Mouse (Mus musculus) midbrain, embryonic 16.5 days (tissue): ENCODE measurements around the gene Mta2. TPM values are rescaled to one million over a fixed set of nuclear protein-coding genes. Genes with fewer than 3 reads are reported as not detected.
"Not testable (repeated sequence)": the region's sequence is repeated elsewhere in the genome, so short reads cannot be mapped to it uniquely, and the experiment has no call there.

ENCODE experiments used
- ATAC-seq: fragments of 200-750 bp; cut with Nextera tagmentation; 2 replicates; pipeline ENCODE4 v1.8.0; 2017; ENCODE audit warnings: moderate TSS enrichment
- H3K27ac ChIP-seq: fragments of 300-500 bp; sonication (generic); 2 replicates; pipeline ENCODE4 v1.5.1; 2014; ENCODE audit warnings: mild to moderate bottlenecking, low read length, mixed read lengths
- H3K27me3 ChIP-seq: fragments of 300-500 bp; sonication (generic); 2 replicates; pipeline ENCODE4 v1.6.1; 2014; ENCODE audit warnings: low read depth, low read length, mixed read lengths; ENCODE audit not compliant: control insufficient read depth, insufficient read depth
- H3K36me3 ChIP-seq: fragments of 300-500 bp; sonication (generic); 2 replicates; pipeline ENCODE4 v1.6.1; 2014; ENCODE audit warnings: mild to moderate bottlenecking, low read length, moderate library complexity, mixed read lengths; ENCODE audit not compliant: control insufficient read depth, insufficient read depth
- H3K4me1 ChIP-seq: fragments of 300-500 bp; sonication (generic); 2 replicates; pipeline ENCODE4 v1.6.1; 2014; ENCODE audit warnings: mild to moderate bottlenecking, low read length, mixed read lengths; ENCODE audit not compliant: control insufficient read depth, insufficient read depth
- H3K4me2 ChIP-seq: fragments of 300-500 bp; sonication (generic); 2 replicates; pipeline ENCODE4 v1.6.1; 2014; ENCODE audit warnings: mild to moderate bottlenecking, low read length, mixed read lengths
- H3K4me3 ChIP-seq: fragments of 300-500 bp; sonication (generic); 2 replicates; pipeline ENCODE4 v1.5.1; 2014; ENCODE audit warnings: low read depth, mild to moderate bottlenecking, low read length, moderate library complexity, mixed read lengths
- H3K9ac ChIP-seq: fragments of 300-500 bp; sonication (generic); 2 replicates; pipeline ENCODE4 v1.6.1; 2014; ENCODE audit warnings: low read depth, low read length, mixed read lengths
- H3K9me3 ChIP-seq: fragments of 300-500 bp; sonication (generic); replicated peaks from 2 replicates; pipeline ENCODE4 v1.6.1; 2014; ENCODE audit warnings: mild to moderate bottlenecking, low read length, mixed read lengths; ENCODE audit not compliant: control insufficient read depth, poor library complexity, severe bottlenecking
- WGBS: fragments of 180-500 bp; shearing (Covaris S2); extraction: QIAGEN DNeasy Blood & Tissue Kit; methylation state at CpG from one replicate; pipeline ENCODE4 v1.1.7; 2014; 5-methylcytosine and 5-hydroxymethylcytosine counted together
- polyA plus RNA-seq: library from polyadenylated mRNA; unstranded; fragments of >200 nt; fragmentation: Nextera tagmentation; extraction: Ambion mirVana; gene quantifications from 2 replicates; pipeline ENCODE4 v1.2.1, GENCODE M21; 2015

The Mta2 gene
- 108 and 121 TPM in 2 replicates for polyA plus RNA-seq

- WGBS, result under 1% methylated on average over 63 of the region's 64 CpGs
- H3K36me3 ChIP-seq, result peaks cover 13% of the 10 kb centered on the region
- peak within 1 kb of the TSS; percentile 96 for H3K27ac ChIP-seq
- peak within 1 kb of the TSS; percentile 92 for H3K4me3 ChIP-seq
- no peaks in the 10 kb centered on the region for H3K9me3 ChIP-seq
- no peaks in the 10 kb centered on the region for H3K27me3 ChIP-seq
- H3K4me1 ChIP-seq, result peaks cover 28% of the 10 kb centered on the region
- ATAC-seq, result peak; percentile 97
- peak within 1 kb of the TSS; percentile 57 for H3K4me2 ChIP-seq
- peak within 1 kb of the TSS; percentile 98 for H3K9ac ChIP-seq
Observed at GRCm38 (mm10) chr19:8941515-8942217, at the start of gene Mta2. TSS of gene Mta2 (plus strand) at chr19:8941875.

GRCm38 (mm10) chr19:8892829-8893766 is 48.6 kb upstream of the Mta2 start, which contains the start of gene Ints5:
TSS of gene Ints5 (plus strand) at chr19:8893005.
- Histone ChIP-seq H3K9me3 (no peaks in the 10 kb centered on the region), H3K4me3 (peak within 1 kb of the TSS; percentile 88), H3K4me1 (peaks cover 26% of the 10 kb centered on the region), H3K27me3 (no peaks in the 10 kb centered on the region), H3K9ac (peak within 1 kb of the TSS; percentile 95), H3K36me3 (peaks cover 6% of the 10 kb centered on the region; the same call in 1 of the 2 replicates), H3K27ac (peak within 1 kb of the TSS; percentile 89), H3K4me2 (peak within 1 kb of the TSS; percentile 90)
- ATAC-seq, result peak; percentile 49
- 3% methylated on average over 53 of the region's 54 CpGs for WGBS

GRCm38 (mm10) chr19:8895397-8895960 is 46.2 kb upstream of the Mta2 start:
- no peak overlapping the region for H3K9ac ChIP-seq
- no peak overlapping the region for H3K4me2 ChIP-seq
- H3K4me3 ChIP-seq, result no peak overlapping the region
- 91% methylated on average over 9 of the region's 9 CpGs for WGBS
- ATAC-seq, result no peak
- H3K9me3 ChIP-seq, result no peaks in the 10 kb centered on the region
- H3K27me3 ChIP-seq, result no peaks in the 10 kb centered on the region
- H3K27ac ChIP-seq, result no peak overlapping the region
- H3K4me1 ChIP-seq, result peaks cover 27% of the 10 kb centered on the region
- peaks cover 6% of the 10 kb centered on the region; the same call in 1 of the 2 replicates for H3K36me3 ChIP-seq

- 83% methylated on average over 5 of the region's 5 CpGs for WGBS
Observed at GRCm38 (mm10) chr19:8896231-8896630, 45.4 kb upstream of the Mta2 start.

GRCm38 (mm10) chr19:8897211-8897864 is 44.3 kb upstream of the Mta2 start:
- not testable (repeated sequence) for H3K9me3 ChIP-seq, H3K27me3 ChIP-seq, H3K36me3 ChIP-seq
- Histone ChIP-seq H3K4me1 (peaks cover 27% of the 10 kb centered on the region), H3K27ac (peak overlapping the region; percentile 75), H3K9ac (peak overlapping the region; percentile 57), H3K4me3 (peak overlapping the region; percentile 71), H3K4me2 (peak overlapping the region; percentile 84)
- peak; percentile 60 for ATAC-seq
- 21% methylated on average over 21 of the region's 21 CpGs for WGBS

More at GRCm38 (mm10) chr19:8896231-8896630, 45.4 kb upstream of the Mta2 start:
- H3K27ac ChIP-seq, H3K9ac ChIP-seq, ATAC-seq, H3K4me3 ChIP-seq, H3K27me3 ChIP-seq, H3K36me3 ChIP-seq, H3K9me3 ChIP-seq, H3K4me2 ChIP-seq: not testable (repeated sequence)
- peaks cover 27% of the 10 kb centered on the region for H3K4me1 ChIP-seq

GRCm38 (mm10) chr19:8897865-8898495 is 43.7 kb upstream of the Mta2 start, which contains the start of gene Ganab:
TSS of gene Ganab (plus strand) at chr19:8898071.
- Histone ChIP-seq H3K27me3 (no peaks in the 10 kb centered on the region), H3K4me1 (peaks cover 27% of the 10 kb centered on the region), H3K9me3 (no peaks in the 10 kb centered on the region), H3K27ac (peak within 1 kb of the TSS; percentile 91), H3K4me3 (peak within 1 kb of the TSS; percentile 71), H3K4me2 (peak within 1 kb of the TSS; percentile 84), H3K36me3 (peaks cover 10% of the 10 kb centered on the region), H3K9ac (peak within 1 kb of the TSS; percentile 88)
- WGBS, result 1% methylated on average over 53 of the region's 53 CpGs
- ATAC-seq, result peak; percentile 99

- peaks cover 23% of the 10 kb centered on the region for H3K4me1 ChIP-seq
- peaks cover 15% of the 10 kb centered on the region for H3K36me3 ChIP-seq
- peak overlapping the region; percentile 88 for H3K9ac ChIP-seq
- WGBS, result 14% methylated on average over 13 of the region's 13 CpGs
- peak overlapping the region; percentile 71 for H3K4me3 ChIP-seq
- ATAC-seq, result no peak
- H3K27ac ChIP-seq, result peak overlapping the region; percentile 91
- no peaks in the 10 kb centered on the region for H3K27me3 ChIP-seq
- H3K9me3 ChIP-seq, result no peaks in the 10 kb centered on the region
- peak overlapping the region; percentile 84 for H3K4me2 ChIP-seq
Observed at GRCm38 (mm10) chr19:8898576-8898975, 43.1 kb upstream of the Mta2 start.

GRCm38 (mm10) chr19:8899079-8899478 is 42.6 kb upstream of the Mta2 start:
- 63% methylated on average over 3 of the region's 3 CpGs for WGBS
- no peaks in the 10 kb centered on the region for H3K27me3 ChIP-seq
- no peak for ATAC-seq

More at GRCm38 (mm10) chr19:8899079-8899478, 42.6 kb upstream of the Mta2 start:
- Histone ChIP-seq H3K4me2 (peak overlapping the region; percentile 84), H3K36me3 (peaks cover 15% of the 10 kb centered on the region), H3K27ac (no peak overlapping the region), H3K4me1 (peaks cover 18% of the 10 kb centered on the region), H3K9ac (peak overlapping the region; percentile 88), H3K9me3 (no peaks in the 10 kb centered on the region), H3K4me3 (peak overlapping the region; percentile 71)
